Mouse (Mus musculus) C2C12 (cell line): ENCODE data around the gene Baiap2l2.

ENCODE experiments used
- CTCF ChIP-seq: IDR thresholded peaks from one replicate; pipeline ENCODE4 v1.5.1; 2011; ENCODE audit not compliant: control insufficient read depth, insufficient read depth, insufficient read length
- MAX ChIP-seq: IDR thresholded peaks from one replicate; pipeline ENCODE4 v1.6.1; 2011; ENCODE audit warnings: mild to moderate bottlenecking, control low read depth

DNA sequence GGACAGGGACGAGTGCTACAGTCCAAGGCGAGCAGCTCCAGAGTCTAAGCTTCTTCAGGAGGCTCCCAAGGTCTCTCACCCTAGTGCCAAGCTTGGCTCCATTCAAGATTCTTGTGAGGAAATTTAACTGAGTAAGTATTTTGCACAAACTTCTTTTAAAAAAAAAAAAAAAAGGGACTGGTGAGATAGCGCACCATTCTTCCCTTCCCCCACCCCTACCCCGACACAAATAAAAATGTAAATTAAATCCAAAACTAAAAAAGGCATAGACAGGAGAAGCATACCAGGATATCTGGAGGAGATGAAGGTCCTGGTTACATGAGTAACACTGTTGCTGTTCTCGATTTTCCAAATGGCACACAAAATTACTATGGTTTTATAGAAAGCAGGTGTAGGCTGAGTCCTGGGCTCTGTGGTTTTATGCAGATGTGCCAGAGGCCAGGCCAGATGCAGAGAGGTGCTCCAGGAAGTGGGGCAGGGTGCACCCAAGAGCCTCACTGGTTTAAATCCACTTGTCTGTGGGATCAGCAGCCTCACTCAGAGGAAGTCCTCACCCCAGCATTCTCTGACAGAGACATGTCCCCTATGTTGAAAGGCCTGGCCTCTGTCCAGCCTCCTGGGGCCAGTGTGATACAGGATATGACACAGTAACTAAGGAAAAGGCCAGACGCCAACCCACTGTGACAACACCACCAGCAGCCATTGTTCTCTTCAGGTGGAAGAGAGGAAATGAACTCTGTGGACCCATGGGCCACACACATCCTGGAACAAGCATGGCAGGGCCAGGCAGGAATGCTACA lies 37.9 kb upstream of the Baiap2l2 start:
- TF ChIP-seq CTCF (no peak), MAX (peak; percentile 85)
